ENCODE assay signal across 13 mouse cellular contexts in genomic region chrX:58033521-58033920, GRCm38 (mm10). TPM values are rescaled to one million over a fixed set of nuclear protein-coding genes. Genes with fewer than 3 reads are reported as not detected.
DNase-seq lines count a peak whose midpoint lies in the region; ATAC-seq lines count a peak whose summit lies in the region.
"Had no signal": no experiment of that assay in that cellular context is flagged by ENCODE, and none has a peak within 500 bp of the region (broad histone marks: within the 10 kb centered on the region; RNA-seq: fewer than 3 reads in every experiment).

No protein-coding gene starts in this region.

- no peaks in the 10 kb centered on the region for H3K36me3 ChIP-seq in heart, embryonic 10.5 days
- no peaks in the 10 kb centered on the region for H3K36me3 ChIP-seq in embryonic facial prominence, embryonic 14.5 days (ENCODE audit: control insufficient read depth, insufficient read depth, low read length)
- no peaks in the 10 kb centered on the region for H3K36me3 ChIP-seq in hindbrain, embryonic 15.5 days
- H3K36me3 ChIP-seq in midbrain, embryonic 15.5 days (replicated peaks): no peaks in the 10 kb centered on the region

- WGBS in heart, embryonic 10.5 days: 7% methylated on average over 22 of the region's 22 CpGs
- 26% methylated on average over 21 of the region's 22 CpGs for WGBS in embryonic facial prominence, embryonic 14.5 days
- 16% methylated on average over 22 of the region's 22 CpGs for WGBS in hindbrain, embryonic 15.5 days
- WGBS in midbrain, embryonic 15.5 days: 21% methylated on average over 22 of the region's 22 CpGs

- peaks cover 63% of the 10 kb centered on the region for H3K27me3 ChIP-seq in heart, embryonic 10.5 days (ENCODE audit: insufficient read depth, poor library complexity, severe bottlenecking)
- H3K27me3 ChIP-seq in embryonic facial prominence, embryonic 14.5 days (replicated peaks; ENCODE audit: control insufficient read depth, insufficient read depth, low read length): peaks cover 80% of the 10 kb centered on the region
- peaks cover 4% of the 10 kb centered on the region; the same call in 1 of the 2 replicates for H3K27me3 ChIP-seq in hindbrain, embryonic 15.5 days
- H3K27me3 ChIP-seq in midbrain, embryonic 15.5 days (replicated peaks): 0 out of 2 replicates have a peak, but pooled peaks cover 3% of the 10 kb centered on the region

- H3K4me2 ChIP-seq in embryonic facial prominence, embryonic 14.5 days (ENCODE audit: low read depth, low read length): no peak overlapping the region
- peak overlapping the region; percentile 55 for H3K4me2 ChIP-seq in hindbrain, embryonic 15.5 days
- peak overlapping the region; percentile 55 for H3K4me2 ChIP-seq in midbrain, embryonic 15.5 days

- ATAC-seq in embryonic facial prominence, embryonic 14.5 days (ENCODE audit: low read depth): no peak
- no peak for ATAC-seq in hindbrain, embryonic 15.5 days (ENCODE audit: low FRiP score, low read depth)
- ATAC-seq in midbrain, embryonic 15.5 days (replicated peaks): no peak

- no peaks in the 10 kb centered on the region for H3K9me3 ChIP-seq in heart, embryonic 10.5 days
- no peaks in the 10 kb centered on the region for H3K9me3 ChIP-seq in embryonic facial prominence, embryonic 14.5 days (ENCODE audit: control insufficient read depth, low read length)
- H3K9me3 ChIP-seq in hindbrain, embryonic 15.5 days: no peaks in the 10 kb centered on the region
- no peaks in the 10 kb centered on the region for H3K9me3 ChIP-seq in midbrain, embryonic 15.5 days

- no peaks in the 10 kb centered on the region; the same call in 1 of the 2 replicates for H3K4me1 ChIP-seq in heart, embryonic 10.5 days
- H3K4me1 ChIP-seq in embryonic facial prominence, embryonic 14.5 days (ENCODE audit: control insufficient read depth, insufficient read depth, low read length): no peaks in the 10 kb centered on the region
- no peaks in the 10 kb centered on the region for H3K4me1 ChIP-seq in hindbrain, embryonic 15.5 days (replicated peaks)
- no peaks in the 10 kb centered on the region; the same call in 1 of the 2 replicates for H3K4me1 ChIP-seq in midbrain, embryonic 15.5 days

- no peak overlapping the region for H3K9ac ChIP-seq in embryonic facial prominence, embryonic 14.5 days (ENCODE audit: low read depth, low read length)
- peak overlapping the region; percentile 11; the same call in 1 of the 2 replicates for H3K9ac ChIP-seq in hindbrain, embryonic 15.5 days
- H3K9ac ChIP-seq in midbrain, embryonic 15.5 days: peak overlapping the region; percentile 29; the same call in 1 of the 2 replicates

- no peak for DNase-seq in heart, embryonic 10.5 days (ENCODE audit: low spot score)
- DNase-seq in heart, adult 8-10 months (ENCODE audit: low spot score): no peak
- DNase-seq in embryonic facial prominence, embryonic 14.5 days (ENCODE audit: low spot score): no peak
- DNase-seq in adrenal gland, postnatal 25 days: no peak
- DNase-seq in adrenal gland, adult 8-10 months: no peak
- DNase-seq in thymus, postnatal 14 days: no peak
- DNase-seq: adrenal gland, adult 2 months; lung, postnatal 4 days had no signal

- peak overlapping the region; percentile 24; the same call in 1 of the 2 replicates for H3K4me3 ChIP-seq in heart, embryonic 10.5 days
- H3K4me3 ChIP-seq in embryonic facial prominence, embryonic 14.5 days (ENCODE audit: low read depth, low read length): peak overlapping the region; percentile 3; the same call in 1 of the 2 replicates
- peak overlapping the region; percentile 40 for H3K4me3 ChIP-seq in hindbrain, embryonic 15.5 days
- H3K4me3 ChIP-seq in midbrain, embryonic 15.5 days: peak overlapping the region; percentile 42

- no peak overlapping the region for H3K27ac ChIP-seq in heart, embryonic 10.5 days
- H3K27ac ChIP-seq in embryonic facial prominence, embryonic 14.5 days (replicated peaks; ENCODE audit: low read depth, low read length): no peak overlapping the region
- no peak overlapping the region; the same call in 1 of the 2 replicates for H3K27ac ChIP-seq in hindbrain, embryonic 15.5 days (replicated peaks)
- H3K27ac ChIP-seq in midbrain, embryonic 15.5 days: 0 out of 2 replicates have a peak overlapping the region, but pooled peaks have one; percentile 82

RNA-seq across cellular contexts. Expression of gene Zic3, which starts 11.0 kb away (rescaled TPM):
- 0.07 and 0.20 TPM in 2 replicates for polyA plus RNA-seq in heart, embryonic 10.5 days (2016; fragmentation: Nextera tagmentation; extraction: Ambion mirVana)
- not detected for total RNA-seq in heart, adult 8-10 months (2022)
- 3.3 and 3.5 TPM in 2 replicates for polyA plus RNA-seq in embryonic facial prominence, embryonic 14.5 days (2014; fragmentation: Nextera tagmentation; extraction: Ambion mirVana)
- 15.5 and 20.7 TPM in 2 replicates for polyA plus RNA-seq in hindbrain, embryonic 15.5 days (2015; fragmentation: Nextera tagmentation; extraction: Ambion mirVana)
- 18.0 and 18.3 TPM in 2 replicates for polyA plus RNA-seq in midbrain, embryonic 15.5 days (2015; fragmentation: Nextera tagmentation; extraction: Ambion mirVana)
- not detected in 2 replicates for total RNA-seq in adrenal gland, postnatal 25 days (2021)
- not detected for total RNA-seq in adrenal gland, adult 8-10 months (2022)
- total RNA-seq: adrenal gland, adult 2 months; gastrocnemius, adult 8-10 months; liver, adult 2 months had no signal
- polyA plus RNA-seq: adrenal gland, adult 2 months; large intestine, adult 2 months; liver, adult 2 months had no signal
